Mouse (Mus musculus): ENCODE results near the gene Gramd4.

DNA sequence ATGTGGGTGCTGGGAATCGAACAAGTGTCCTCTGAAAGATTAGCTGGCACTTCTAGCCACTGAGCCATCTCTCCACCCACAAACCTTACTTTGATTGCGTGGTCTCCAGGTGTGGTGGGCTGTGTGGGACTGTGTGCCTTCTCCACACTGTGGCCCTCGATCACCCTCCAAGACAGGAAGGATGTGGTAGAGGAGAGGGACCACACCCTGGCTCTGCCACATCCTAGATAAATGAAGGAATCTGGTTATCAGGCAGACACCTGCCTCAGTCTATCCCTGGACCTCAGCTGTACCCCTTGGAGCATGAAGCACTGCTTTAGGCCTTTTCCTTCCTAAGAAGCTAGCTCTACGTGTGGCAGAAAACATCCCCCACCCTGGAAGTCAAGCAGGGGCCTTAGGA is 65.9 kb downstream of the Gramd4 start:
- TF ChIP-seq POLR2A (IDR thresholded peaks at IDR 0.05; ENCODE audit: borderline replicate concordance, control insufficient read depth, low read depth, low read length) (no peak), CTCF (IDR thresholded peaks at IDR 0.05; ENCODE audit: control insufficient read depth, insufficient read depth, low read length) (no peak)
